Mouse (Mus musculus) intestine, embryonic 14.5 days (tissue): ENCODE results near the gene Olfr1256. TPM values are rescaled to one million over a fixed set of nuclear protein-coding genes. Genes with fewer than 3 reads are reported as not detected.

Source experiments
- ATAC-seq: fragments of 200-750 bp; cut with Nextera tagmentation; replicated peaks from 2 replicates; pipeline ENCODE4 v1.8.0; 2017; ENCODE audit warnings: low read depth, moderate number of reproducible peaks, moderate TSS enrichment, moderate library complexity; ENCODE audit not compliant: low FRiP score, low TSS enrichment
- DNase-seq: peaks from one replicate; pipeline ENCODE4 v3.0.0-alpha.2; 2018; ENCODE audit warnings: low spot score
- H3K27ac ChIP-seq: fragments of 300-500 bp; sonication (generic); 2 replicates; pipeline ENCODE4 v1.5.1; 2014; ENCODE audit warnings: low read depth, mild to moderate bottlenecking, control low read depth
- H3K27me3 ChIP-seq: fragments of 300-500 bp; sonication (generic); replicated peaks from 2 replicates; pipeline ENCODE4 v1.6.1; 2014; ENCODE audit warnings: low read length, control low read depth; ENCODE audit not compliant: control insufficient read depth, insufficient read depth
- H3K36me3 ChIP-seq: fragments of 300-500 bp; sonication (generic); 2 replicates; pipeline ENCODE4 v1.6.1; 2014; ENCODE audit warnings: low read length, control low read depth; ENCODE audit not compliant: control insufficient read depth, insufficient read depth
- H3K4me1 ChIP-seq: fragments of 300-500 bp; sonication (generic); replicated peaks from 2 replicates; pipeline ENCODE4 v1.6.1; 2014; ENCODE audit warnings: low read length, control low read depth, mixed read lengths; ENCODE audit not compliant: control insufficient read depth, insufficient read depth
- H3K4me2 ChIP-seq: fragments of 300-500 bp; sonication (generic); 2 replicates; pipeline ENCODE4 v1.6.1; 2014; ENCODE audit warnings: low read length
- H3K4me3 ChIP-seq: fragments of 300-500 bp; sonication (generic); 2 replicates; pipeline ENCODE4 v1.5.1; 2014; ENCODE audit warnings: low read depth, low read length, control low read depth, mixed read lengths
- H3K9ac ChIP-seq: fragments of 300-500 bp; sonication (generic); 2 replicates; pipeline ENCODE4 v1.6.1; 2014; ENCODE audit warnings: mild to moderate bottlenecking, low read length
- H3K9me3 ChIP-seq: fragments of 300-500 bp; sonication (generic); 2 replicates; pipeline ENCODE4 v1.6.1; 2016; ENCODE audit warnings: low read length, control low read depth; ENCODE audit not compliant: control insufficient read depth
- WGBS: fragments of 180-500 bp; shearing (Covaris S2); extraction: QIAGEN DNeasy Blood & Tissue Kit; methylation state at CpG from one replicate; pipeline ENCODE4 v1.1.7; 2014; 5-methylcytosine and 5-hydroxymethylcytosine counted together
- polyA plus RNA-seq: library from polyadenylated mRNA; unstranded; fragments of >200 nt; fragmentation: Nextera tagmentation; extraction: Ambion mirVana; gene quantifications from 2 replicates; pipeline ENCODE4 v1.2.1, GENCODE M21; 2014

The Olfr1256 gene
- not detected in 2 replicates for polyA plus RNA-seq

DNA sequence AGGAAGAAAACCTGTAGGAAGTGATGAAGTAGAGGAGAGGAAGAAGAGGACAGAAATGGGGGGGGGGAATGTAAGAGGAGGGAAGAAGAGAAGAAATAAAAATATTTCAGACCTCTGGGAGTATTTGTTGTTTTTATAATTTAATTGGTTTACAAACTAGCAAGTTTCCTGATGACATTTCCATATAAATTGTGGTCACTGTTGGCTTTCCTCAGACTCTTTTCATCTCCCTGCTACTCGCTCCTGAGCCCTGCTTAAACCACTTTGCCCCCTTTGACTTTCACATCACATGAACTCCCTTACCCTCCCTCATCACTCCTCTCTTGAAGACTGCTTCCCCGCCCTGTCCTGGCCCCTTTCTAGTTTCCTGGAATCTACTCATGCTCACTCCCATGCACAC, at the start of gene Olfr1256:
Gene Olfr1256, minus strand, starts transcription at position 101 of the 400 bp plus-strand sequence.
- H3K4me1 ChIP-seq = no peaks in the 10 kb centered on the region
- no peak within 1 kb of the TSS for H3K27ac ChIP-seq
- H3K36me3 ChIP-seq = no peaks in the 10 kb centered on the region
- DNase-seq (no peak), ATAC-seq (no peak)
- H3K9me3 ChIP-seq = no peaks in the 10 kb centered on the region
- H3K4me3 ChIP-seq = no peak within 1 kb of the TSS
- WGBS = 40% methylated on average over 2 of the region's 2 CpGs
- no peaks in the 10 kb centered on the region for H3K27me3 ChIP-seq
- H3K9ac ChIP-seq = no peak within 1 kb of the TSS
- H3K4me2 ChIP-seq = no peak within 1 kb of the TSS

DNA sequence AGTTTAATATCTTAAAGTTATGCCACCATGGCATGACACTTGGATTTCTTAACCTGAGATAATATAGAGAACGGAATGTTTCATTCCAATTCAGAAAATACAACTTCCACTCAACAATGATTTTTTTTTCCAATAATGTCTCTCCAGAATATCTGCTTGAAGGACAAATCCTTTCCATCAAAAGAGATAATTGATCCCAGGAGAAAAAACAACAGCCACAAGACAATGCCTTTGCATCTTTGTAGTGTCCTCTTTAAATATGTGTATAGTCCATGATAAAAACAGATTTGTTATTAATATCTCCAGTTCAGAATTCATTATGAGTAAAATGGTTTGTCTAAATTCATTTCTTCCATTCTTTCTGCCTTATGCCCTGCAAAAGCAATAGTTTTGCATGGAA, 36.8 kb upstream of the Olfr1256 start, which contains the start of gene Olfr1257:
Gene Olfr1257, plus strand, starts transcription at position 301 of the 400 bp plus-strand sequence.
- Histone ChIP-seq H3K36me3 (no peaks in the 10 kb centered on the region), H3K9ac (no peak within 1 kb of the TSS), H3K4me2 (no peak within 1 kb of the TSS), H3K4me3 (no peak within 1 kb of the TSS), H3K4me1 (no peaks in the 10 kb centered on the region), H3K27ac (no peak within 1 kb of the TSS), H3K9me3 (no peaks in the 10 kb centered on the region), H3K27me3 (no peaks in the 10 kb centered on the region)
- ATAC-seq (no peak), DNase-seq (no peak)
- 84% methylated on average over 1 of the region's 1 CpGs for WGBS

DNA sequence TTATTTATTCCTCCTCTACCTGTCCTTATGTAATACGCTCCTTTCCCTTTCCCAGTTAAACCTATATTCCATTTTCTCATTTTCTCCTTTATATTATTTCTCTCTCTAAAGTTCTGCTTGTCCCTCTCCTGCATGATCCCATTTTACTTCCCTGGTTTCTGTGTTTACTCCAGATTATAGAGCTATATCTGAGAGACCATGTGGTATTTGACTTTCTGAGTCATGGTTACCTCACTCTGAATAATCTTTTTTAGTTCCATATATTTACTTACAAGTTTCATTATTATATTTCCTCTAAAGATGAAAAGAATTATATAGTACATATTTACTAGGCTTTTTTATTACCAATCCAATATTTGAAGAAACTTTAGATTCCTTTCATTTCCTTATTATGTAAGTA, 7.9 kb upstream of the Olfr1256 start:
- H3K9ac ChIP-seq = no peak overlapping the region
- no peaks in the 10 kb centered on the region for H3K27me3 ChIP-seq
- DNase-seq (no peak), ATAC-seq (no peak)
- no peaks in the 10 kb centered on the region for H3K36me3 ChIP-seq
- no peak overlapping the region for H3K4me3 ChIP-seq
- 88% methylated on average over 1 of the region's 1 CpGs for WGBS
- no peak overlapping the region for H3K27ac ChIP-seq
- no peak overlapping the region for H3K4me2 ChIP-seq
- no peaks in the 10 kb centered on the region for H3K4me1 ChIP-seq
- no peaks in the 10 kb centered on the region for H3K9me3 ChIP-seq

DNA sequence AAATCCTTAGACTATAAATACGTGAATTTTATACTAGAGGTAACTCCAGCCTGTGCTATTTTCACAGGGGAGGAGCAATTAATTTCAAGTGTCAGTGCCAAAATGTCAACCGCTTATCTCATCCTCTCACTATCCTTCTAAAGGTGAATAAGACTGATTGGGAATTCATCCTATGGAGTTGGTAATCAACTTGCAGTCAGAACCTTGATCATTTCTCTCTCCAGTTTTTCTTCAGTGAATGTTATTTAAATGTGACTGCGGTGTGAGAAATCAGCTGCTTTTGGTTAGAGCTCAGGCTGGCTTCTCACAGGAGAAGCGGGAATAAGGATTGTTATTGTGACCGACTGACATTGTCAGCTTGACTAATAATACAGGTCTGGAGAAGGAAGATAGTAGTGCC, 6.8 kb upstream of the Olfr1256 start, which contains the start of gene Olfr48:
Gene Olfr48, minus strand, starts transcription at position 101 of the 400 bp plus-strand sequence.
- 81% methylated on average over 5 of the region's 5 CpGs for WGBS
- no peaks in the 10 kb centered on the region for H3K4me1 ChIP-seq
- DNase-seq = no peak
- H3K4me2 ChIP-seq = no peak within 1 kb of the TSS
- no peaks in the 10 kb centered on the region for H3K36me3 ChIP-seq
- no peak within 1 kb of the TSS for H3K27ac ChIP-seq
- no peak for ATAC-seq
- no peaks in the 10 kb centered on the region for H3K9me3 ChIP-seq
- H3K27me3 ChIP-seq = no peaks in the 10 kb centered on the region
- H3K9ac ChIP-seq = no peak within 1 kb of the TSS
- no peak within 1 kb of the TSS for H3K4me3 ChIP-seq

DNA sequence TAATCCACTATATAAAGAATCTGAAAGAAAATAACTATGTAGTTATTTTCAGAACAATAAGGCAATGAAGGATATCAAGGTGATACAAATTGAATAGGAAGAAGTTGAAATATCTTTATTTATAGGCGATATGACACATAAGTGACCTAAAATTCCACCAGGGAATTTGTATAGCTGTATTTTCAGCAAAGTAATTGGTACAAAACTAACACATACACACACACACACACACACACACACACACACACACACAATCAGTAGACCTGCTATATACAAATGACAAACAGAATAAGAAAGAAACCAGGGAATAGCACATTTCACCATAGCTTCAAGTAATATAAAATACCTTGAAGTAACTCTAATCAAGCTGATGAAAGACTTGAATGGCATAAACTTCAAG, 21.1 kb downstream of the Olfr1256 start:
- H3K4me2 ChIP-seq = no peak overlapping the region
- H3K27ac ChIP-seq = no peak overlapping the region
- H3K4me3 ChIP-seq = no peak overlapping the region
- no peaks in the 10 kb centered on the region for H3K27me3 ChIP-seq
- H3K4me1 ChIP-seq = no peaks in the 10 kb centered on the region
- no peak for DNase-seq
- H3K9ac ChIP-seq = no peak overlapping the region
- ATAC-seq = no peak
- no peaks in the 10 kb centered on the region for H3K9me3 ChIP-seq
- 79% methylated on average over 1 of the region's 1 CpGs for WGBS
- H3K36me3 ChIP-seq = no peaks in the 10 kb centered on the region

DNA sequence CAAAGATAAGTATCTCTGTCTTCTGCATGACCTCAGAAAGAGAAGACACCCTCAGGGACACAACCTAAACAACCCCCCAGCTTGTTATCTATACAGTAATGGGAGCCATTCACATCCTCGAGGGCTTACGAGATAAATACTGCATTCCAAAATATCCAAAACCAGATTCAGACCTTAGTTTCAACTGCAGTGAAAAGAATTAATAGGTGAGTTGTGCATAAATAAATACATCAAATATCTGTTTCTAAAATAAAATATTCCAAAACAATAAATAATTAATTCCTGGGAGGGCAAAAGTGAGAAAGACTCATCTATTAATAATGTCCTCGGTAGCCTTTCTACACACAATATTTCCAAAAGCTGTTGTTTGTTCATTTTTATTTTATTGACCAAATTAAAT, 29.6 kb downstream of the Olfr1256 start, which contains the start of gene Olfr1255:
Gene Olfr1255, plus strand, starts transcription at position 301 of the 400 bp plus-strand sequence.
- H3K27me3 ChIP-seq = no peaks in the 10 kb centered on the region
- no peak within 1 kb of the TSS for H3K27ac ChIP-seq
- WGBS = 81% methylated on average over 3 of the region's 3 CpGs
- H3K4me2 ChIP-seq = no peak within 1 kb of the TSS
- H3K4me1 ChIP-seq = no peaks in the 10 kb centered on the region
- ATAC-seq (no peak), DNase-seq (no peak)
- H3K4me3 ChIP-seq = no peak within 1 kb of the TSS
- H3K36me3 ChIP-seq = no peaks in the 10 kb centered on the region
- no peak within 1 kb of the TSS for H3K9ac ChIP-seq
- H3K9me3 ChIP-seq = no peaks in the 10 kb centered on the region

DNA sequence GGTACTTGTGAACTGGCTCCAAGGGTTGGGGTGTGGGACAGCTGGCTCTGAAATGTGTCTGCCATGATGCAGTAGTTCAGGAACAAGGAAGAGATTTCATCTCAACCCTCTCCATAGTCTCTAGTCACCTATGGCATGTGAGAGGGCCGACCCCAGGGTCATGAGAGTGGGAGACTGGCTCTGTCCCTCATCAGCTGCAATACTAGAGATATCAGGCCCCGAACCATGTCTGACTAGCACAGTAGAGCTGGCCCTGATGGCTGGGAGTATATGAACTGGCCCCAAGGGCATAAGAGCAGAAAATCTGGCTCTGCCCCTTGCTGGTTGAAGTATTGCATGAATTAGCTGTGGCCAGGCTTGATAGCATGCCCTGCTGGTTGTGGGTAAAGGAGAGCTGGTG, 30.6 kb downstream of the Olfr1256 start:
- no peaks in the 10 kb centered on the region for H3K9me3 ChIP-seq
- H3K9ac ChIP-seq = no peak overlapping the region
- DNase-seq = no peak
- H3K27me3 ChIP-seq = no peaks in the 10 kb centered on the region
- H3K36me3 ChIP-seq = no peaks in the 10 kb centered on the region
- H3K4me1 ChIP-seq = no peaks in the 10 kb centered on the region
- no peak overlapping the region for H3K27ac ChIP-seq
- 82% methylated on average over 2 of the region's 2 CpGs for WGBS
- ATAC-seq = no peak
- no peak overlapping the region for H3K4me3 ChIP-seq
- no peak overlapping the region for H3K4me2 ChIP-seq

DNA sequence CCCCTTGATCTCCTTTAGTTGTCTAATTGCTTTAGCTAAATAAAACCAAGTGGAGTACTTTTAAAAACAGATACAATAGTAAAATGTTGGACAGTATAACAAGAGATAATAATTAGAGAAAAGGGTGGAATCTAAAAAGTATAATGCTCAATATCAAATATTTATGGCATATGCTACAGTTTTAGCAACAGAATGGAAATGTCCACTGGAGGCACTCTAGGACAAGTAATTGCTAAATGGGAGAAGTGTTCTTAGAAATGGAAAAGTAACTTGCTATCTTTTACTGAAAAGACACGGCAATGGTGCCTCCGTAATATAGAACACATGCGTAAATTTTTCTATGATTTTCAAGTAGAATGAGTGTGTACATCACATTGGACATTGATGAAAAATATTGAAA, 41.8 kb downstream of the Olfr1256 start:
- DNase-seq (no peak), ATAC-seq (no peak)
- 92% methylated on average over 3 of the region's 3 CpGs for WGBS
- no peak overlapping the region for H3K9ac ChIP-seq
- no peaks in the 10 kb centered on the region for H3K9me3 ChIP-seq
- H3K4me3 ChIP-seq = no peak overlapping the region
- no peaks in the 10 kb centered on the region for H3K36me3 ChIP-seq
- no peak overlapping the region for H3K27ac ChIP-seq
- no peaks in the 10 kb centered on the region for H3K4me1 ChIP-seq
- H3K4me2 ChIP-seq = no peak overlapping the region
- no peaks in the 10 kb centered on the region for H3K27me3 ChIP-seq

DNA sequence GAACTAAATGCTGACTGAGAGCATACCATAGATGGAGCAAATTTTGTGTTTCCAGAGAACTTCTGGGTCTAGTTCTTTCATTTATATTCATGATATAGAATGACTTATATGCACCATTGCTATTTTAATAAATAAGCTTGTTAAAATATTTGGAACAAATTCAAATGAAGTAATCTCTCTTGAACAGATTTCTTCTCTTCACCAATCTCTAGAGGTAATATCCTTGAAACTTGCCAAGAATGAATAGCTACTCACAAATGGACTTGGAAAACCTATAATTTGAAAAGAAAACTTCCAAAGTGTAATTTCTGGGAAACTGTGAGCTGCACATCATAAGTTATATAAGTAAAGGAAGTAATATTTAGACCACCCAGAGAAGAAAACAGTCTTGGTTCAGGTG, 47.8 kb downstream of the Olfr1256 start, which contains the start of gene Olfr1254:
Gene Olfr1254, minus strand, starts transcription at position 101 of the 400 bp plus-strand sequence.
- no peaks in the 10 kb centered on the region for H3K9me3 ChIP-seq
- DNase-seq = no peak
- no peak within 1 kb of the TSS for H3K4me3 ChIP-seq
- H3K4me1 ChIP-seq = no peaks in the 10 kb centered on the region
- H3K27ac ChIP-seq = no peak within 1 kb of the TSS
- no peak for ATAC-seq
- H3K9ac ChIP-seq = no peak within 1 kb of the TSS
- H3K36me3 ChIP-seq = no peaks in the 10 kb centered on the region
- H3K27me3 ChIP-seq = no peaks in the 10 kb centered on the region
- H3K4me2 ChIP-seq = no peak within 1 kb of the TSS
